Mouse (Mus musculus) megakaryocyte, adult 5-6 weeks (primary cell): ENCODE data around the gene Mef2b. TPM values are rescaled to one million over a fixed set of nuclear protein-coding genes. Genes with fewer than 3 reads are reported as not detected.
A peak's percentile ranks its signal among the peaks of the same experiment; 100 is the strongest.

ENCODE experiments used
- ATAC-seq: 2 replicates; pipeline ENCODE4 v1.8.0; 2016; ENCODE audit warnings: mild to moderate bottlenecking, inconsistent platforms; ENCODE audit not compliant: poor library complexity, severe bottlenecking
- total RNA-seq, 2 experiments: library from RNA; stranded (forward) in 1 of 2; stranded (reverse) in 1 of 2; fragments of 153-499, 151-499 nt in 1 of 2; fragments of 221-1000, 200-1000 nt in 1 of 2; gene quantifications; 2 replicates each; pipeline versions ENCODE4 v1.2.3 to v1.2.4; 2015 to 2017

Mef2b gene
- total RNA-seq (2015) (0.39 TPM in 1 of 2 replicates, not detected in the other), total RNA-seq (2017) (not detected in 2 replicates)

- peak; percentile 96 for ATAC-seq
Measured at GRCm38 (mm10) chr8:70139026-70139857, at the start of gene Mef2b, which contains the start of the genes Rfxank and Borcs8. TSS of gene Mef2b (plus strand) at chr8:70139711. TSS of gene Rfxank (minus strand) at chr8:70139154. TSS of gene Borcs8 (plus strand) at chr8:70139499.

GRCm38 (mm10) chr8:70092786-70093185, 46.7 kb upstream of the Mef2b start:
- ATAC-seq, result no peak

- ATAC-seq, result no peak
Measured at GRCm38 (mm10) chr8:70099276-70099675, 40.2 kb upstream of the Mef2b start.

DNA sequence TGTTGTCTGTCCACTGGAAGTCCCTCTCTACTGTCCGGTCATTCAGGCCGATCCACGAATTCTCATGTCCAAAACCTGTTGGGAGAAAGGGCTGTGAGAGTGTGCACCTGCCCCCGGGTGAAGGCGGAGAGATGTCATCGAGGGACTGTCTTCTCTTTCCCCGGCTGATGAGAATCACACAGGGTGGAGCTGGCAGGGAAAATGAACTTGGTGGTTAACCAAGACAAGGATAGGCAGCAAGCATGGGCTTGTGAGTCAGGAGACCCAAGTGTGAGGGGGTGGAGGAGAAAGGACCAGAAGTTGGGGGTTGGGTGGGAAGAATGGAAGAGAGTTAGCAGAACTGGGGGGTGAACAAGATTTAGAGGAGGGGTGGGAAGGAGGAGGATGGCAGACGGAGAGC, 39.3 kb upstream of the Mef2b start:
- no peak for ATAC-seq

DNA sequence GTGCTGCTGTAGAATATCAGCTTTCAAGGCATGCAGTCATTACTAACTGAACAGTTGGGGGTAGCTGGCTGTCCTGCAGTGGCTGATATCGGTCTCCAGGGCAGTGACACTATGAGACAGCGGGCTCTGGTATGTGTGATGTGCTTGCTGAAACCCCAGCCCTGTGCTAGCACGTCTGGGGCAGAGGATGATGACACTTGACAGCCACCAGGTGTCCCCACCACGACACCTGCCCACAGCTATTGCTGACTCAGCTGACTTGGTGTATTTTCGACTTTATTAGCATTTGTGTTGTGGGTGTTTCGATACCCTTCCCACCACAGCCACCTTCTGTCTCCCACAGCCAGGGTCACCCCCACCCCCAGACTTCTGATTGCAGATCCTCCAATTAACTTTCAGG, 35.0 kb upstream of the Mef2b start:
- ATAC-seq, result peak; percentile 87

DNA sequence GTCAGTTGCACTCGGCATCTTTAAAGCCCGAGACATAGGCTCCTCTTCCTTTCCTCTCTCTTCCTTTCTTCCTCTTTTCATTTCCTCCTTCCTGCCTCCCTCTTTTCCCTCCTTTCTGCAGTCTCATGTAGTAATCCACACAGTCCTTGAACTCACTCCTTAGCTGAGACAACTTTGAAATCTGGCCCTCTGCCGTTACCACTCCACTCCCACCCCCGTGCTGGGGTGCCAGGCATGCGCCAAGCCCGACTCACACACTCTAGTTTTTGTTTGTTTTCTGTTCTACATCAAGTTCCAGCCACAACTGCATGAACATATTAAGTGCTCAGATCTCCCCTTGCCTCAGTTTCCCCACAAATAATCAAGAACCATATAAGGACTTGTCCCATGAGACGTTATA, 34.6 kb upstream of the Mef2b start:
- no peak for ATAC-seq

DNA sequence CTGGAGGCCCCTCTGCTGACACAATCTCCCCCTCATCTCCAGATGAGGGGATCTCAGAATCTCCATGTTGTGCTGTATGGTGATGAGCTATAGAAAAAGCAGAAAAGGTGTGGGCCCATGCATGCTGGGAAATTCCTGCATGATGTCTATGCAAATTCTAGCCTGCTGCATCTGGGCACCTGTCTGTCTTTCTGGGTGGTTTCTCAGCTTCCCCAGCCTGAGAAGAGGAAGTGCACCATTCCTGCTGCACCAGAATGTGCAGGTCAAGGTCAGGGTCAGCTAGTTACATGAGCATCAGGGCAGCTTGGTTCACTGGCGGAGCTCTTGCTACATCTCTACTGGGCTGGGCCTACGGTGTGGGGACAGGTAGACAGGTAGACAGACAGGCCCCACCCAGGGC, 29.1 kb upstream of the Mef2b start:
- no peak for ATAC-seq

GRCm38 (mm10) chr8:70111192-70111795, 28.2 kb upstream of the Mef2b start:
- ATAC-seq, result no peak

DNA sequence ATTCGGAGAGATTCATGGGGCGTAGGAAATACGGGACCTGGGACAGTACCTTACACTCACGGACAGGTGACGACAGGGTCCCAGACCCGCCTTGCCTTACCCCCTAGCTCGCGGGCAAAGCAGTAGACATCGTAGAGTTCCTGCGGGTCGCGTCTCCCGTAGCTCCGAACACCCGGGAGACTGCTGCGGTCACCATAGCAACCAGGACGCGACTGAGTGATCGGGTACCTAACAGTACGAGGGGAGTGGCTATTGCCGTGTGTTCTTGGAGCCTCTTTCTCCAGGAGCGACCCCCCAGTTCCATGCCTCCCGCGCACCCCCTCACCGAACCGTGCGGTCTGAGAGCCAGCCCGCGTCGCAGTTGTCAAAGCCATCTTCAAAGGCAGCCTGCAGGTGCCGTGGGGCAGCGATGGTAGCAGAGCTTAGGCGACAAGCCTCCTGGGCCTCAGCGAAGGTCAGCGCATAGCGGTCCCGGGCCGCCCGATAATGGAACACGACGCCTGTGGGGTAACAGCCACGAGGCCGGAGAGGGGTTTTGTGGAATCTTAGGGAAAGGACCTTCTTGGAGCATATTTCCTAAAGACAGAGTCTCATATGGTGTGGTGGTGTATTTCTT, 27.0 kb upstream of the Mef2b start:
- ATAC-seq, result no peak

- ATAC-seq, result peak; percentile 64
Measured at GRCm38 (mm10) chr8:70114488-70114887, 25.0 kb upstream of the Mef2b start.

GRCm38 (mm10) chr8:70114892-70115291, 24.6 kb upstream of the Mef2b start:
- ATAC-seq, result no peak

GRCm38 (mm10) chr8:70117611-70118010, 21.9 kb upstream of the Mef2b start:
- ATAC-seq, result no peak

DNA sequence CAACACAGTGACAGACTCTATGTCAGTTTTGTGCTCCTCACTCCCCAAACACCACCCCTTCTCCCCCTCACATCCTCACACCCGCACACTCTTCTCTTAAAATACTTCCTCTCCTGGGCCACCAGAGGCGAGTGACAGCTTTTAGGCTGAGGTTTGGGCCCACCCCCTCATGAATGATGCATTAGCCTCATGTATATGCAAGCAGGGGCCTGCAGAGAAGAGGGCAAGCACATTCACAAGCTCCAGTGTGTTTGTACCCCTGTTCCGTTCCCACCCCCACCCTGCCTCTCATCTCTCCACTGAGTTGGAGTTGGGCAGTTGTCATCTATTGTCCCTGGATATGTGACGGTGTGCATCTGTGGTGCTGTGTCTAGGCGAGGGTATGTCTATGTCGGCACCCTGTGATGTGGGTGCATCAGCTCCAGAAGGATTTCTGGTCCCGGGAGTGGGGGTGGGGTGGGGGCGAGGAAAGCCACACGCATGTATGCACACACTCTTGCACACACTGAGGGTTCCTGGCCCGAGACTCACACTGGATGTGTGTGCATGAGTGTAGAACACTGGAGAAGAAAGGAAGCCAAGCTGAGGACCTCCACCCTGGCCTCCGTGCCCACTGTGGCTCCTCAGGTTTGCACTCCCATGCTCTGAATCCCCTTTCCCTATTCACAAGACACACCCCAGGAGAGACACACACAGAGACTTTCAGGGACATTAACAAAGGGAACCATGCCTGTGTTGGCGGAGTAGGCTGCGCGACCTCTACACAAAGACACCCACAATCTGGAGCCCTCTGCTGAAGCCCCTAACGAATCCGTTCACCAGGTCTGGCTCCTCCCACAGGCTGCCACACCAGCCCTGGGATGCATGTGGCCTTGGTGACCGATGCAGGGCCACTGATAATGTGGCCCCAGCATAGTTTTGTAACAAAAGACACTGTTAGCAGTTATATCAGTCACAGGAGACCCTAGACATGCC, 20.5 kb upstream of the Mef2b start:
- ATAC-seq, result no peak

- no peak for ATAC-seq
Measured at GRCm38 (mm10) chr8:70120667-70121066, 18.8 kb upstream of the Mef2b start, which contains the start of gene Ncan. TSS of gene Ncan (minus strand) at chr8:70120873.

DNA sequence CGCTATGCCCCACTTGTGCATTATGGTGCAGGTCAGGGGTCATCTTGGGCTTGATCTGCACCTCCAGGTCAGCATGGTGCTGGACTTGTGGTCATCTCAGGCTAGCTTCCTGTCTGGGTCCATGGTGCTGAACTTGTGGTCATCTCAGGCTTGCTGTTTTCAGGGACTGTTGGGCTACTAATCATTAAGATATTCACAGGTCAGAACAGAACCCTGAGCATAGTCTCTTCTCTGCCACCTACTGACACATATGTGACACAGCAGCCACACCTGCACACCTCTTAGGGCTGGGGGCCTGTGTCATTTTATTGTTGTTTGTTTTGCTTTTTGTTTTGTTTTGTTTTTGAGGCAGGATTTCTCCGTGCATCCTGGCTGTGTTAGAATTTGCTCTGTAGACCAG, 16.6 kb upstream of the Mef2b start:
- ATAC-seq, result no peak

- no peak for ATAC-seq
Measured at GRCm38 (mm10) chr8:70124992-70125391, 14.5 kb upstream of the Mef2b start.

GRCm38 (mm10) chr8:70128435-70128834, 11.1 kb upstream of the Mef2b start:
- no peak for ATAC-seq

- ATAC-seq, result no peak
Measured at GRCm38 (mm10) chr8:70129309-70129952, 10.1 kb upstream of the Mef2b start.

DNA sequence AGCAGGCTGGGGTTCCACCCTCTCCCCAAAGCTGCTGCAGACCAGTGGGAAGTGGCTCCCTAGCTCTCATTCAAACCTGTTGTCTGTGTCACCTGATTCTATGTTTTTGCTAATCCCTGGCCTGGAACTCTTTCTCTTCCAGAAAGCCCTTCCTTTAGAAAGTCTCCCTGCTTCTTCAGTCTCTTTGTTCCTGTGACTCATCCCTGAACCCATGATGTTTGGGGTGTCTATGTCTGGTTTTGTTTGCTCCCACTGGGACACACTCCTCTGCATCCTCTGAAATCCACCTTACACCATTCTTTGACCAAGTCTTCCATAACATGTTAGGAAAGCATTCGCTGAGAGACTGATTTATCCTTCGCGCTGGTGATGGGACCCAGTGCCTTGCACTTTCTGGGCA, 9.4 kb upstream of the Mef2b start:
- ATAC-seq, result no peak
